Mouse (Mus musculus) forelimb bud, embryonic 11.5 days (tissue): ENCODE measurements around the gene Cth.
"Not testable (repeated sequence)": the region's sequence is repeated elsewhere in the genome, so short reads cannot be mapped to it uniquely, and the experiment has no call there.

Experiments
- DNase-seq: peaks from one replicate; pipeline ENCODE4 v3.0.0-alpha.2; 2012; ENCODE audit warnings: low read depth, low spot score

Gene Cth

DNA sequence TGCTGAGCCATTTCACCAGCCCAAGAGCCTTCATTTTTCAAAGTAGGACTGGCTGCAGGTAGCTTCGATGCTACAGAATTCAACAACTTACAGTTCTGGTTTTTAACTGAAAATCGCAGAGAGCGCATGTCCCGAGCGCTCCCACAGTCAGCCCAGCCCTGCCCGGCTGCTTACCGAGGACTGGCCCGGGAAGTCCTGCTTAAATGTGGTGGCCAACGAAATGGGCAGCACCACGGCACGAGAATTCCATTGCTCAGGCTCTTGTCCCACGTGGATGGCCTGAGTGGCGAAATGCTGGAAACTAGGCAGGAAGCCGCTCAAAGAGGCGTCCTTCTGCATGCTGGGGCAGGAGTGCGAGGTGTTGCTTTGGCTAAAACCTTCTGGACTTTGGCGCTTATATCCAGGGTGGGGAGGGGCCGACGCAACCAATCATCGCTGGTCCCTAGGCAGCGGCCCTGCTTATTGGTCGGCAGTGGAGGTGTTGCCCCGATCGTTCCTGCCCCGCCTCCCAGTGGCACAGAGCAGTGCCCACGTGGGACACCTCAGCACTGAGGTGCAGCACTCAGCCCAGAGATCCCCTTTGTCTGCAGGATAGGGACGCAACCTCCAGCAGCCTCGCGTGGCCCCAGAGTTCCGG, at the start of gene Cth:
Gene Cth, minus strand, starts transcription at position 386 of the 637 bp plus-strand sequence.
- DNase-seq, result peak; percentile 94

DNA sequence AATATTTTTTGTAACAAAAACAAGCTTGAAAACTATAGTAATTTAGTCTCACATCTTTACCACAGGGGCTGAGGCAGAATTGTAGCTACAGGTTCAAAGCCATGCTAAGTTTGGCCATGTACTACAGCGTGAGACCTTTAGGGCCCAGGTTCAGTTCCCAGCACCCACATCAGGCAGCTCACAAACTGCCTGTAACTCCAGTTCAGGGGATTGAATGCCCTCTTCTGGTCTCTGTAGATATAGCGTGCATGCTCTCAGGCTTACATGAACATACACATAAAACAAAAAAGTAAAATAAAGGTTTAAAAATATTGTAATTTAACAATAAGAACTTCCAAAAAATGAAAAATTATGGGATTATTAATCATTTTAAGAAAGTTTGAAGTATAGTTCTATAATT, 48.4 kb upstream of the Cth start:
- DNase-seq, result no peak

DNA sequence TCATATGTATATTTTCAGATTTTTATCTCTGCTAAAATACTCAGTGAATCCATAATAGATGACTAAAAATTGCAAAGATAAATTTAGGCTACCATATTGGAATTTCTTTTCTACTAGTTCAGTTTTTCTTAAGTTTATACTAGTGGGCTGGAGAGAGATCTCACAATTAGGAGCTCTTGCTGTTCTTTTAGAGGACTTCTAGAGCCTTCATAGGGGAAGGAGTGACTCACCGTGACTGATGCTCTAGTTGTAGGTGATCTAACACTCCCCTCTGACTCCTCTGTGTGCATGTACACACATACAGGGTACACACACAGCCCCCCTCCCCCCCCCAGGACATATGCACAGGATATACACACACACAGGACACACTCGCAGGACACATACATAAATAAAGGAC, 46.3 kb upstream of the Cth start:
- no peak for DNase-seq

DNA sequence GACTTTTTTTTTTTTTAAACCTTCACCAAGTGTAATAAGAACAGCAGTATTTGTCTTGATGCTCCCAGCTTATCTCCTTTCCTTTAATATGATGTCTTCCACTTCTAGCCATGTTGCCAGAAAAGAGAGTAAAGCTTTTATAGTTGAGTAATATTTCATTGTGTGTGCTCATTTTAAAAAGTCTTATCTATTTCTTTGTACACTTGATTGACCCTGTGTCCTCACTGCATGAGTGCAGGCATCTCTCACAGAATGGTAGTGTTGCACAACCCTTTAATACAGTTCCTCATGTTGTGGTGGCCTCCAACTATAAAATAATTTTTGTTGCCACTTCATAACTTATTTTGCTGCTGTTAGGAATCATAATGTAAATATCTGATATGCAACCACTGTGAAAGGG, 32.4 kb upstream of the Cth start:
- DNase-seq, result no peak

DNA sequence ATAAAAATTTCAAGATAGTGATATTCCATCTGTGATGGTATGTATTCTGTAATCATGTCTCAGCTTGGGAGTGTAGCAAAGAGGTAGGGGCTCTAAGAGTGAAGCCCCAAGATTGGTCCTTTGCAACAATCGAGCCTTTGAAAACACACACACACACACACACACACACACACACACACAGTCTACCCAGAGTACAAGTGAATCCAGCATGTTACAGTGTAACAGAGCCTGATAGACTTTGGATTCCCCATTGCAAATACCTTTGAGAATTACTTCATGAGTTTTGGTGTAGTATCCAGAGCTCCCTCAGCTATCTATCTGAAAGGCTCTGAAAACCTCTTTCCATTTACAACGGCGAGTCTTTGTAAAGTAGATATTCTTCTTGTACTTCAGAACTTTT, 31.3 kb upstream of the Cth start:
- DNase-seq, result no peak

DNA sequence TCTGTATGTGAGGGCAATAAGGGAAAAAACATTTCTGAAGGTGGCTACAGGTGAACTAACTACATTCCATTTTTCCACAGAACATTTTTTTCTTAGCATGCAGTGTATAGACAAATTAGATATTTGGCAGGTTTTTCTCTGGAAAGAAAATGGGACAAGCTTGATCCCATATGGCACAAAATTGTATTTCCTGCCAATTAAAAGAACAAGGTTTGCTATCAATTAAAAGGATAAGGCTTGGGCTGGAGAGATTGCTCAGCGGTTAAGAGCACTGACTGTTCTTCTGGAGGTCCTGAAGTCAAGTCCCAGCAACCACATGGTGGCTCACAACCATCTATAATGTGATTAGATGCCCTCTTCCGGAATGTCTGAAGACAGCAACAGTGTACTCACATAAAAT, 30.6 kb upstream of the Cth start:
- no peak for DNase-seq

DNA sequence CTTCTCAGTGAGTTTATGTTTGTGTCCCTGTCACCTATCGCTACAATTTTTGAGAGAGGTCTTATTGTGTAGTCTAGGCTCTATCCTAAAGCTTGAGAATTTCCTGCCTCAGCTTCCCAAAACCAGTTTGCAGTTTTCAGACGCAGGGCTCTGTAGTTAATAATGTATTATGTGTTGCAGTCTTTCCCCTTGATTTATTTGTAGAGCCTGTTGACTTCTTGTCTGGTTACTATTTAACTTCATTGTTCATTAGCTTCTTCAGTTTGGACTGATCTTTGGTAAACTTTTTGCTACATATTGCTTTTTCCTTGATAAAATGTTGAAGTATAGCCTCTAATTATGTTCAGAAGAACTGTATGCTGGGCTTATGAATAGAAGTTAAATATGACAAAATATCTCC, 27.8 kb upstream of the Cth start:
- DNase-seq, result no peak

DNA sequence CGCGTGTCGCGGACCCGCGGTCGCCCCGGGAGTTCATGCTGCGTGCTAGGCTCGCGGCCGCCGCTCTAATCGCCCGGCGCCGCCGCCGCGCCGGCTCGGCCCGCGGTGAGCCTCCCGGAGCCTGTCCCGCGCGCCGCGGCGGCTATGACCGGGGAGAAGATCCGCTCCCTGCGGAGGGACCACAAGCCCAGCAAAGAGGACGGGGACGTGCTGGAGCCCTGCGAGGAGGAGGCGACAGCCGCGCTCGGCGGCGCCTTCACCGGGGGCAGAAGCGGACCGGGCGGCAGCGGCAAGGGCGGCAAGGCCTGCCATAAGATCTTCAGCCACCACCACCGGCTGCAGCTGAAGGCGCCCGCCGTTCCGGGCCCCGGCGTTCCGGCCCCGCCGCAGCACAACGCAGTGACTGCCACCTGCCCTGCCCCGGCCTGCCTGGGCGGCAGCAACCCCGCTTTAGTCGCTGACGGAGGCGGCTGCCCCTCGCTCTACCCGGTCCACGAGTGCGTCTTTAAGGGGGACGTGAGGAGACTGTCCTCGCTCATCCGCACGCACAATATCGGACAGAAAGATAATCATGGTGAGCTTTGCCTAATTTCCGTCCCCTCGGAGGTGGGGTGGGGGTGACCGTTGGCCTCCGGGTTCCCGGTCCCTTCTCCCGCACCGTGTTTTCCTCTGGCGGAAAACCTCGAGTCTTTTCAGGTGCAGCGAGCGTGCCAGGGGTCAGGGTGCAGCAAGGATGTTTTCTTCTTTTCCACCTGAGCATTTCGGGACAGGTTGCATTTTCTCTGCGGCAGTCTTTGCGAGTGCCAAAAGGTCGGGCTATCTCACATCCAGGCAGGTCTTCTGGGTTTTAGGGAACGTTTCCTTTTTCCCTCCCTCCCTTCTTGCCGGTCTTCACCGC, 22.8 kb upstream of the Cth start:
- no peak for DNase-seq

DNA sequence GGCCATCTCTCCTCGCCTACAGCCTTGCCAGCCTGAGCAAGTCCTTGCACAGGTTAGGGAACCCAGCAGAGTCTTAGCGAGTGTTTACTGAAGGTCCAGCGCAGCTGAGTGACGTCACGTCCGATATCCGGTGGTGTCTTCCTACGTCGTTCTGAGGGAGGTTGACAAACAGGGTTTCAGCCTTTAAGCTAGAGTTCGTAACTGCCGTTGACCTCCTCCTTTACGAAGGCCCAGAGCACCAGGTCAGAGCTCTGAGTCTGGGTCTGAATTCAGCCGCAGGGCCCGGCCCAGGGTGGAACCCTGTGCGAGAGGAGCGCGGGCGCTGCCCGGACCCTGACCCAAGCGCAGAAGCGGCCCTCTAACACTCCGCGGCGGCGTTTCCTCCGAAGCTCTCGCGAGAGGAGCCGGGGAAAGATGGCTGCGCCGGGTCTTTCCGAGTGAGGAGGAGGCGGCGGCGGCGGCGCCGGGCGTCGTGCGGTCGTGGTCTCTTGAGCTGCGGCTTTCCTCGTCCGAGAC, 22.0 kb upstream of the Cth start, which contains the start of gene Ankrd13c:
Gene Ankrd13c, plus strand, starts transcription at position 397 of the 516 bp plus-strand sequence.
- DNase-seq, result peak; percentile 95

DNA sequence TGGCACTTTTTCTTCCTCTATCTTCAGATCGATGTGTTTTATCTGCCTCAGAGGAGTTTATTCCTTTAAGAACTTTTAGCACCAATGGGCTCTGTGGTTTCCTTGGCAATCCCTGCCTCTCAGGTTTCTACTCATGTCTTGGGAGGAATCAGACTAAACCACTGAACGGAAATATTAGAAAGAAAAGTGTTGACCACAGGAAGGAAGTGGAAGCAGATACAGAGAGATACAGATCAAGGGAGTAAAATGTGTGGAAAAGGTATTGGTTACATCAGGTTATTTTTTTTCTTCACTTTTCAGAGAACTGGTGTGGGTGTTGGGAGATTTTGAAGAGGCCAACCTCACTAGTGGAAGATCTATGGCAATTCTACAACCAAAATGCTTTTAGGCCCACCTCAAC, 13.7 kb upstream of the Cth start:
- no peak for DNase-seq

DNA sequence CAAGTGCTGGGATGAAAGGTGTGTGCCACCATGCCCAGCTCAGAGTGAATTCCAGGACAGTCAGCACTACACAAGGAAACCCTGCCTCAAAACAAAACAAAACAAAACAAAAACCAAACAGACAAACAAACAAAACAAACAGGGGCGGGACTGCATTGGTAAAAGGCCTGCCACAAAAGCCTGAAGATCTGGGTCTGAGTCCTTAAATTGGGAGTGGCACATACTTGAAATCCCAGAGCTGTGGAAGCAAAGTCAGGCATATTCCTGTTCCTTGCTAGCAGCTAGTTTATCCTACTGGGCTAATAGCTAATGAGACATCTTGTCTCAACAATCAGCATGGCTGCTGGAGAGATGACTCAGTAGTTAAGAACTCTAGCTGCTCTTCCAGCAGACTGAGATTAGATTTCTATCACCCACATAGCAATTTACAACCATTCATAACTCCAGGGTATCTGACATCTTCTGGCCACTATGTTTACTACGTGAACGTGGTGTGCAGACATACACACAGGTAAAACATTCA, 9.5 kb upstream of the Cth start:
- no peak for DNase-seq

DNA sequence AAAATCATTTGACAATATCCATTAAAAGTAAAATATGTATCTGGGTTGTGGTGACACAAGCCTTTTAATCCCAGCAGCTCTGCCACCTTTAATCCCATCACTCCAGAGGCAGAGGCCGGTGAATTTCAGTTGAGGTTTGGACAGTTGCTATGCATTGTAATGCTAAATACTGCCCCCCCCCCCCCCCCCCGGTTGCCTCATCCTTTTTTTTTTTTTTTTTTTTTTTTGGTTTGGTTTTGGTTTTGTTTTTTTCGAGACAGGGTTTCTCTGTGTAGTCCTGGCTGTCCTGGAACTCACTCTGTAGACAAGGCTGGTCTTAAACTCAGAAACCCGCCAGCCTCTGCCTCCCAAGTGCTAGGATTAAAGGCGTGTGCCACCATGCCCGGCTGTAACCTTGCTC, 8.3 kb upstream of the Cth start:
- not testable (repeated sequence) for DNase-seq

DNA sequence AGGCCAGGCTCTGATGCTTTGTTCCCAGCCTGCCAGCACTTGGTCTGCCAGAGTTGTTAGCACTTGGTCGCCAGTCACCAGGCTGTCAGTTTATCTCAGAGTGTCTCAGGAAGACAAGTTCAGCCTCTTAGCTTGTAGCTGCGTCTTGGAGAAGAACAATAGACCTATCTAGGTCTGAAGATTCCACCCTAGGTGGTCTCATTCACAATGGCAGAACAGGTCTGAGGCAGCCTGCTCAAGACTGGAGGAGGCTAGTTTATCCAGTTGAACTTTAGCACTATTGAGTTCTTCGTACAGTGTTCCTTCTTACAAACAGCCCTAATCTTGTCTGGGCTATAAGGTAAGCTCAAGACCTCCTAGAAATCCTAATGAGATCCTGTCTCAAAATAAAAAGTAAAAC, 7.2 kb upstream of the Cth start:
- no peak for DNase-seq

DNA sequence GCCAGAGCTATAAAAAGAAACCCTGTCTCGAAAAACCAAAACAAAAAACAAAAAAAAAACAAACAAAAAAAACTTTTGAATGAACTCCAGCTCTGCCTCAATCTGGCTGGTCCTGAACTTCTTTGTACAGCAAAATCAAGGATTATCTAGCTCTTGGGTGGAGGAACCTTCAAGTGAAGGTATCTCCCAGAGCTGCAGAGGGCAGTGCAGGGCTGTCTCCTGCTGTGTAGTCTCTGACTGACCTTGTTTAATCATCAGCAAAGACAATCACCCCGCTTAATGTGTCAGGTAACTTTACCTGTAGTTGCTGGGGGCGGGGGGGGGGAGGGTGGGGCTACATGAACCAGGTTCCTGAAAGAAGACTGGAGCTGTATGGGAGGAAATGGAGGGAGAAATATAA, 6.7 kb upstream of the Cth start:
- DNase-seq, result no peak

DNA sequence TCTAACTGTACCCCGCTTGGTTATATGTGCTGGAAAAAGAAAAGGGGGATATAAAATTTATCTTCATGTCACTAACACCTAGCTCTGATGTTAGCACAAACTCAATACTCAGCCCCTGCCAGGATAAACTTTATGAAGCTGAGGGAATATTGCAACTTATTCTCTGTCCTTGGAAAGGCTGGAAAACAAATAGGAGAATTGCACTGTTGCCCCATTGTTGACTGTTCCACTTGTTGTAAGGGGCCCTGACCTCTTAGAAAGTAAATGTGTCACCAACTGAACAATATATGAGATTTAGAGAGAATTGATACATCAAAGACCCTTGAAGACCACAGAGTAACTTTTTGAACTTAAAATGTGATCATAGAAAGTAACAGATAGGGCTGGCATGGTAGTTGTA, 4.5 kb upstream of the Cth start:
- no peak for DNase-seq

DNA sequence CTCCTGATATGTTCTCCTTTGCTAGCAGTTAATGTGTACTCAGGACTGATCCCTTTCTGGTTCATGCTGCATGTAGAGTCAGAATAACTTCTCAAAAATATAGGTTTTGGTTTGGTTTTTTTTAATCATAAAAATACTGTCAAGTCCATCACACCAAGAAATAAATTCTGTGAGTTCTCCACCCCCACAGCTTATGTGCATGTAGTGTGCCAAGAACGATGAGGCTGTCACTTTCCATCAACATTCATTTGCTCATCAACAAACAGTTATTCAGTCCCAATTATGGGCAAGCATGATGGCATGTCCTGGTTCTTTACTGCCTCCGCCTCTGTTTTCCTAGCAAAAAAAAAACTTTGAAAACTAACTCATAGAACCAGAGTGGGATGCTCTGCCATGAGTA, 3.9 kb upstream of the Cth start:
- no peak for DNase-seq

DNA sequence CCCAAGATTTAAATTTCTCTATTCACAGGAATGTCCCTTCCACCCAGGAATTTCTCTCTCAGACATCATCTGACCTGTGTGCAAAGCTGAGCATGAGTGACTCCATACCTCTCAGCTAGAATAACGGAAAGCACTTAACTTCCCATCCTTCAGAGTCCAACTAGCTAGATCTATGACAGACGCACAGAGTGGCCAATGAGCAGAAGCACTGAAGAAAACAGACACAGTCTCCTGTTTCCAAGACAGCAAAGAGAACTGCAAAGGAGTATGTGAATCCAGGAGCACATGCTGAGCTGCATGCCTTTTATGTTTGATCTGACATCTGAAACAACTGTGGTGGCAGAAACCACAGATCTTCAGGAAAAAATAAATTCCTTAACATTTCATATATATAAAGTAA, 1.9 kb upstream of the Cth start:
- no peak for DNase-seq

DNA sequence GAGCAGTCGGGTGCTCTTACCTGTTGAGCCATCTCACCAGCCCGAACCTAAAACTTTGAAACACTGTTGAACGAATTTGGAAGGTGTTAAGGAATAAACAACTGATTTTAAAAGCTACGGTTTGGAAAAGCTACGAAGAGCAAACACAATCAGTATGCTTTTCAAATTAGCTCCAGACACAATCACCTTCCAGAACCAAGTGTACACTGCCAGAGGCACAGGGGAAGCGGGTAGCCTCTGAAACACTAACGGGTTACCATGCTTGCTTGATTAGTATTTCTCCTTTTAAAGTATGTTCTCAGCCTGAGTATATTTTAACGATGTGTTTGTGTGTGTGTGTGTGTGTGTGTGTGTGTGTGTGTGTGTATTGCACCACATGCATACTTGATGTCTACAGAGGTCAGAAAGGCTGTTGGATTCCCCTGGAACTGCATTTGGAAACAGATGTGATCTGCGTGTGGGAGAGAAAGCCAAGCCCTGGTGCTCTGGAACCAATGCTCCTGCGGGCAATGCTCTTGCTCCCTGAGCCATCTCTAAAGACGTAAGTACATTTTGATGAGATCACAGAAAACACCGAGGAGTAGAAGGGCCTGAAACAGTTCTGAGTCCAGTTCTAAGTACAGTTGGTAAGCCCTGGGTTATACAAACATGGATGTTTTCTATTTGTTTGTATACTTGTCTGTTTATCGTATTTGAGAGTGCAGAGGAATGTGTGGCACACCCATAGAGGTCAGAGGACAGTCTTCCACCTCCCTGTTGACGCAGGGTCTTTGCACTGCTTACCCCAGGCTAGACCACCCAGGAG, 1.0 kb upstream of the Cth start:
- peak; percentile 21 for DNase-seq

DNA sequence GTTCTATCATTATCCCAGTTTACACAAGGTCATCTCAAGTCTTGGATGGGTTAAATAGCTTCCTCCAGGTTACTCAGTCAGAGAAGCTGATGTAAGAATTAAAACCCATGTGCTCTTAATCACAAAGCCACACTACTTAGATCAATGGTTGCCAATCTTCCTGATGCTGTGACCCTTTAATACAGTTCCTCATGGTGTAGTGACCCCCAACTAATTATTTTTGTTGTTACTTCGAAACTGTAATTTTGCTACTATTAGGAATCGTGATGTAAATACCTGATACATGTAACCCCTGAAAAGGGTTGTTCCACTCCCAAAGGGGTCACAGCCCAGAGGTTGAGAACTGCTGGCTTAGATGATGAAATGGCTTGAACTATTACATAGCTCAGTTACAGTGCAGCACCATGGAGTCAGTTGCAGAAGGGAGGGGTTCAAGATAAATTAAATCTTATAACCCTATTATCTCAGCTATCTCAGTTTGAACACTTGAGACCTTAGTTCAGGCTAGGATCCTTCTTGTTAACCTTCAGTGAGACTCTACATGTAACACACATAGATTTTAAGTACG, 1.5 kb downstream of the Cth start:
- no peak for DNase-seq

DNA sequence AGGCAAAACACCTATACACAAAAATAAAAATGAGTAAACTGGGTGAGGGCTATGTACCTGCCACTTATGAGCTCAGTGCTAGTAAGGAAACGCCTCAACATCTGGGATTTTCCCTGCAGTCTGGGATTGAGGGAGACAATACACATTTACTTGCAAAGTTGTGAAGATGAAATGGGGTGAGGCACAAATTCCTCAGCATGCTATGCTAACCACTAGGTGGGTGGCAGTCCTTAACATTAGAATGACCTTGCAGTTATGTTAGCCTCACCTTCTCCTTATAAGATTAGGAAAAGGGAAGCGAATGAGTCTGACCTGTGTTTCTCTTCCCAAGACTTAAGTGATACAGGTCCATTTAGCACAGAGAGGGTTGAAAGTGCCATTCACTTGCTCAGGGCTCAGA, 3.5 kb downstream of the Cth start:
- DNase-seq, result no peak

DNA sequence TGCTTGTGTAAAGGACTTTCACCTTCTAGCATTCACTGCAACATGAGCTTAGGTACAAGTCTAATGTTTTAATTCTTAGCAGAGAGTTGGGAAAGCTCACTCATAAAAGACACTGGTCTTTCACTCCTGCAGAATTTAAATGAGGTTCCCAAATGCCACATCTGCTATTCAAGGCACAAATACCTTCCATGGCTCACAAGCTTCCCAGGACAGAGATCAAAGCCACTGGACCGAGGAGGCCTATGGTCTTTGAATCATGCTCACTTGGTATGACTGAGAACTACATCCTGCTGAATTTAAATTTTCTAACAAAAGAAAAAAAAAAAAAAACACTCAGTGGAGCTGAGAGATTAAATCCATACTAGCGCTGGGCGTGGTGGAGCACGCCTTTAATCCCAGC, 8.5 kb downstream of the Cth start:
- no peak for DNase-seq

DNA sequence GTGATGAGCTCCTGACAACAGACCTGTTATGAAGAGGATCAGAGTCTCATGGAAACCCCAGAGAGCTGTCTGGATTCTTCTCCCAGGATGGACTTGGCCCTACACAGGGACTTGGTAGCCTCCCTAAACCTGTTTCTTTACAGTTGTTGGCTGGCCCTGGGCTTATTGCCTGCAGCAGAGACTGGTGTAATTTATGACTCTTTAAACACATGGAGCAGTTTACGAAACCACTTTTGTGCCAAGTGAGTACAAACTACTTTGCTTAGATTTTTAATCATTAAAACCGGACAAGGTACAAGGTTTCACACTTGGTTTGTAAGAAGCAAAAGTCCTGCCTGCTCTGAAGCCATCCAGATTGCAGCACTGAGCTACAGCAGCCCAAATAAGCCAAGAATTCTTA, 12.7 kb downstream of the Cth start:
- DNase-seq, result no peak
